30 mouse cellular contexts compared by ENCODE assay signal in the genomic region with DNA sequence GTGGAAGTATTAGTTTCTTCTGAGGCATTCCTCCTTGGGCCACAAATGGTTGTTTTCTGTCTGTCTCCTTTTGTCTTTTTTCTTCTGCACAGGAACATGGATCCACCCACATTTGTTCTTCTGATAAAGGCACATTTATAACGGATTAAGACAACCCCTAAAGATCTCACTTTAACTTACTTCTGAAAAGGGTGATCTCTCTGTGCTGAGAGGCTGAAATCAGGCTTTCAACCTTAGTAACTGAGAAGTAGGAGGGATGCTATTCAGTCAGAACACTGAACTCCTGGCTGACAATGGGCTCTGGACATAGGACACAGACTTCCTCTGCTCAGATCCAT.
"Had no signal": no experiment of that assay in that cellular context is flagged by ENCODE, and none has a peak within 500 bp of the region (broad histone marks: within the 10 kb centered on the region; RNA-seq: fewer than 3 reads in every experiment).

No protein-coding gene starts in this region.

- H3K4me3 ChIP-seq: limb, embryonic 12.5 days; limb, embryonic 13.5 days; limb, embryonic 15.5 days; liver, embryonic 12.5 days; liver, embryonic 13.5 days; liver, embryonic 15.5 days; lung, embryonic 15.5 days; megakaryocyte, embryonic 14.5 days; midbrain, embryonic 10.5 days; midbrain, embryonic 12.5 days; midbrain, embryonic 13.5 days; midbrain, embryonic 15.5 days; myocyte; neural tube, embryonic 12.5 days; neural tube, embryonic 13.5 days had no signal

- H3K27ac ChIP-seq: limb, embryonic 12.5 days; limb, embryonic 13.5 days; limb, embryonic 15.5 days; liver, embryonic 12.5 days; liver, embryonic 13.5 days; liver, embryonic 14.5 days; liver, embryonic 15.5 days; lung, embryonic 15.5 days; macrophage; midbrain, embryonic 10.5 days; midbrain, embryonic 12.5 days; midbrain, embryonic 13.5 days; midbrain, embryonic 15.5 days; neural tube, embryonic 12.5 days; neural tube, embryonic 13.5 days had no signal

- H3K9me3 ChIP-seq: limb, embryonic 12.5 days; limb, embryonic 13.5 days; limb, embryonic 15.5 days; liver, embryonic 12.5 days; liver, embryonic 13.5 days; liver, embryonic 15.5 days; lung, embryonic 15.5 days; megakaryocyte, embryonic 14.5 days; midbrain, embryonic 10.5 days; midbrain, embryonic 12.5 days; midbrain, embryonic 13.5 days; midbrain, embryonic 15.5 days; neural tube, embryonic 12.5 days; neural tube, embryonic 13.5 days had no signal

- DNase-seq: left cerebral cortex, postnatal 4 days; liver; liver, embryonic 13.5 days; lung, adult 18-20 months; lung, adult 2 months; lung, embryonic 14.5 days; lung, postnatal 10 days; lung, postnatal 14 days; lung, postnatal 36 days; lung, postnatal 4 days; midbrain, embryonic 14.5 days had no signal

- H3K4me2 ChIP-seq: limb, embryonic 12.5 days; limb, embryonic 13.5 days; limb, embryonic 15.5 days; liver, embryonic 12.5 days; liver, embryonic 13.5 days; liver, embryonic 15.5 days; lung, embryonic 14.5 days; lung, embryonic 15.5 days; midbrain, embryonic 11.5 days; midbrain, embryonic 12.5 days; midbrain, embryonic 13.5 days; midbrain, embryonic 15.5 days; neural tube, embryonic 12.5 days; neural tube, embryonic 13.5 days had no signal

- ATAC-seq: liver, embryonic 12.5 days; lung, postnatal 0 days; midbrain, embryonic 13.5 days; midbrain, embryonic 15.5 days; midbrain, embryonic 16.5 days had no signal

- H3K4me1 ChIP-seq: limb, embryonic 12.5 days; limb, embryonic 13.5 days; limb, embryonic 15.5 days; lung, embryonic 15.5 days; midbrain, embryonic 12.5 days; midbrain, embryonic 13.5 days; midbrain, embryonic 15.5 days; neural tube, embryonic 12.5 days; neural tube, embryonic 13.5 days had no signal

- H3K9ac ChIP-seq: limb, embryonic 12.5 days; limb, embryonic 13.5 days; limb, embryonic 15.5 days; liver, embryonic 12.5 days; liver, embryonic 13.5 days; liver, embryonic 14.5 days; liver, embryonic 15.5 days; lung, embryonic 14.5 days; lung, embryonic 15.5 days; midbrain, embryonic 12.5 days; midbrain, embryonic 13.5 days; midbrain, embryonic 15.5 days; neural tube, embryonic 12.5 days; neural tube, embryonic 13.5 days had no signal

- H3K36me3 ChIP-seq: limb, embryonic 12.5 days; limb, embryonic 13.5 days; limb, embryonic 15.5 days; liver, embryonic 12.5 days; liver, embryonic 13.5 days; liver, embryonic 15.5 days; lung, embryonic 15.5 days; midbrain, embryonic 10.5 days; midbrain, embryonic 12.5 days; midbrain, embryonic 13.5 days; midbrain, embryonic 15.5 days; neural tube, embryonic 12.5 days; neural tube, embryonic 13.5 days had no signal

- H3K27me3 ChIP-seq: limb, embryonic 12.5 days; limb, embryonic 13.5 days; limb, embryonic 15.5 days; liver, embryonic 12.5 days; liver, embryonic 13.5 days; liver, embryonic 15.5 days; lung, embryonic 15.5 days; midbrain, embryonic 12.5 days; midbrain, embryonic 13.5 days; midbrain, embryonic 15.5 days; neural tube, embryonic 12.5 days; neural tube, embryonic 13.5 days had no signal
